Comparison of ENCODE assay signal across 8 mouse cellular contexts in the genomic region with DNA sequence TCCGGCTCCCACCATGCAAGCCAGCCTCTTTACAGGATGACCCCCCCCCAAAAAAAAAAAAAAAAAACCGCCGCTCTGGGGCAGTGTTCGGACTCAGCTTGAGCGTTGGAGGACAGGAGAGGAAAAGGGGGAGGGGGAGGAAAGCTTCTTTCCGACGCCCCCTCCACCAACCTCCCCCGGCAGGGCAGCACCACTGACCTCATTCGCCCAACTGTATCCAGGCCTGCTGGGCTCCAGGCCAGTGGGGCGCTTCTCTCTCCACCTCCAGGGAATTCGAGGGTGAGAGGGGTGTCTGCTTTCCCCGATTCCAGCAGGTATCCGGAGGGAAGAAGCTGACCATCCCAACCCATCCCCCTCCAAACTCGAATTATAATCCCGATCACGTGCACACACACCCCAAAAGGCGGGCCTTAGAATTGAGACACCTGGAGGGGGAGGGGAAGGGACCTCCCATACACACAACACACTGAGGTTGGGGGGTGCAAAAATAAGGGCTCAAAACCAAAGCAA. TPM values are rescaled to one million over a fixed set of nuclear protein-coding genes. Genes with fewer than 3 reads are reported as not detected.
DNase-seq lines count a peak whose midpoint lies in the region; ATAC-seq lines count a peak whose summit lies in the region.

No protein-coding gene starts in this region.

- 0% methylated on average over 17 of the region's 17 CpGs for WGBS in embryonic facial prominence, embryonic 12.5 days
- WGBS in hindbrain, embryonic 11.5 days, result 2% methylated on average over 12 of the region's 17 CpGs
- WGBS in limb, embryonic 10.5 days, result 0% methylated on average over 17 of the region's 17 CpGs
- WGBS in stomach, embryonic 16.5 days, result under 1% methylated on average over 17 of the region's 17 CpGs

- H3K9ac ChIP-seq in embryonic facial prominence, embryonic 12.5 days, result peak overlapping the region; percentile 85
- peak overlapping the region; percentile 92 for H3K9ac ChIP-seq in hindbrain, embryonic 11.5 days (ENCODE audit: low read depth, low read length)
- peak overlapping the region; percentile 92 for H3K9ac ChIP-seq in stomach, embryonic 16.5 days (ENCODE audit: low read length)

- H3K9me3 ChIP-seq in embryonic facial prominence, embryonic 12.5 days, result 0 out of 2 replicates have a peak, but pooled peaks cover 3% of the 10 kb centered on the region
- peaks cover 3% of the 10 kb centered on the region; the same call in 1 of the 2 replicates for H3K9me3 ChIP-seq in hindbrain, embryonic 11.5 days (ENCODE audit: control insufficient read depth, low read length)
- 0 out of 2 replicates have a peak, but pooled peaks cover 3% of the 10 kb centered on the region for H3K9me3 ChIP-seq in limb, embryonic 10.5 days (replicated peaks)
- H3K9me3 ChIP-seq in stomach, embryonic 16.5 days (replicated peaks; ENCODE audit: control insufficient read depth, low read length), result peaks cover 5% of the 10 kb centered on the region

- peak overlapping the region; percentile 89 for H3K4me3 ChIP-seq in embryonic facial prominence, embryonic 12.5 days
- peak overlapping the region; percentile 74 for H3K4me3 ChIP-seq in hindbrain, embryonic 11.5 days (ENCODE audit: low read depth, low read length)
- peak overlapping the region; percentile 86 for H3K4me3 ChIP-seq in limb, embryonic 10.5 days
- H3K4me3 ChIP-seq in stomach, embryonic 16.5 days (replicated peaks; ENCODE audit: low read length), result peak overlapping the region; percentile 79

- H3K36me3 ChIP-seq in embryonic facial prominence, embryonic 12.5 days, result peaks cover 21% of the 10 kb centered on the region
- peaks cover 7% of the 10 kb centered on the region for H3K36me3 ChIP-seq in hindbrain, embryonic 11.5 days (ENCODE audit: control insufficient read depth, insufficient read depth, low read length)
- H3K36me3 ChIP-seq in limb, embryonic 10.5 days, result peaks cover 35% of the 10 kb centered on the region
- peaks cover 10% of the 10 kb centered on the region for H3K36me3 ChIP-seq in stomach, embryonic 16.5 days (ENCODE audit: control insufficient read depth, insufficient read depth, low read length)

- DNase-seq in adrenal gland, adult (ENCODE audit: inconsistent age in 2 of 2, low spot score in 1 of 2), result peak; percentile 68 to 89
- DNase-seq in adrenal gland, adult 8-10 months, result no peak
- peak; percentile 54 for DNase-seq in adrenal gland, postnatal 25 days
- peak; percentile 79 for DNase-seq in hindbrain, embryonic 11.5 days (ENCODE audit: low spot score)
- peak; percentile 79 for DNase-seq in limb, embryonic 10.5 days (ENCODE audit: low spot score)
- peak; percentile 73 for DNase-seq in mesoderm, embryonic 11.5 days (ENCODE audit: low read depth, low spot score)

- peaks cover 17% of the 10 kb centered on the region for H3K4me1 ChIP-seq in embryonic facial prominence, embryonic 12.5 days
- H3K4me1 ChIP-seq in hindbrain, embryonic 11.5 days (replicated peaks; ENCODE audit: control insufficient read depth, insufficient read depth, low read length), result 0 out of 2 replicates have a peak, but pooled peaks cover 2% of the 10 kb centered on the region
- peaks cover 29% of the 10 kb centered on the region for H3K4me1 ChIP-seq in limb, embryonic 10.5 days
- peaks cover 7% of the 10 kb centered on the region; the same call in 1 of the 2 replicates for H3K4me1 ChIP-seq in stomach, embryonic 16.5 days (ENCODE audit: control insufficient read depth, insufficient read depth, low read length)

- H3K4me2 ChIP-seq in embryonic facial prominence, embryonic 12.5 days (replicated peaks), result peak overlapping the region; percentile 93
- H3K4me2 ChIP-seq in hindbrain, embryonic 11.5 days (replicated peaks; ENCODE audit: low read depth, low read length), result peak overlapping the region; percentile 72
- H3K4me2 ChIP-seq in stomach, embryonic 16.5 days (ENCODE audit: low read depth, low read length), result peak overlapping the region; percentile 83

- H3K27me3 ChIP-seq in embryonic facial prominence, embryonic 12.5 days, result no peaks in the 10 kb centered on the region
- H3K27me3 ChIP-seq in hindbrain, embryonic 11.5 days (ENCODE audit: control insufficient read depth, insufficient read depth, low read length), result no peaks in the 10 kb centered on the region
- no peaks in the 10 kb centered on the region for H3K27me3 ChIP-seq in limb, embryonic 10.5 days (ENCODE audit: low read depth, poor library complexity, severe bottlenecking)
- H3K27me3 ChIP-seq in stomach, embryonic 16.5 days (ENCODE audit: control insufficient read depth, insufficient read depth, low read length), result no peaks in the 10 kb centered on the region

- peak; percentile 44 for ATAC-seq in embryonic facial prominence, embryonic 12.5 days (ENCODE audit: insufficient number of reproducible peaks, insufficient read depth, low FRiP score, low TSS enrichment)
- ATAC-seq in hindbrain, embryonic 11.5 days (ENCODE audit: low FRiP score), result peak; percentile 75
- ATAC-seq in stomach, embryonic 16.5 days (ENCODE audit: insufficient read depth, low FRiP score), result peak; percentile 49

- H3K27ac ChIP-seq in embryonic facial prominence, embryonic 12.5 days, result peak overlapping the region; percentile 93
- H3K27ac ChIP-seq in hindbrain, embryonic 11.5 days (ENCODE audit: low read depth, low read length), result peak overlapping the region; percentile 84
- H3K27ac ChIP-seq in limb, embryonic 10.5 days, result peak overlapping the region; percentile 98
- H3K27ac ChIP-seq in stomach, embryonic 16.5 days (ENCODE audit: low read length), result peak overlapping the region; percentile 88

RNA-seq across cellular contexts. Expression of a gene that starts 0.5 kb away (rescaled TPM):
- total RNA-seq in adrenal gland, adult 8-10 months (2022), result 10 to 100 TPM; 46.0 to 93.0 (median 63.1) TPM
- 52.0 and 80.0 TPM in 2 replicates for total RNA-seq in adrenal gland, postnatal 25 days (2021)
- polyA plus RNA-seq in embryonic facial prominence, embryonic 12.5 days (2016; fragmentation: Nextera tagmentation; extraction: Ambion mirVana), result 151 and 153 TPM in 2 replicates
- 65.3 and 69.3 TPM in 2 replicates for polyA plus RNA-seq in hindbrain, embryonic 11.5 days (2014; fragmentation: Nextera tagmentation; extraction: Ambion mirVana)
- 131 and 153 TPM in 2 replicates for polyA plus RNA-seq in limb, embryonic 10.5 days (2016; fragmentation: Nextera tagmentation; extraction: Ambion mirVana)
- polyA plus RNA-seq in stomach, embryonic 16.5 days (2015; fragmentation: Nextera tagmentation; extraction: Ambion mirVana), result 70.5 and 75.0 TPM in 2 replicates
